Mouse (Mus musculus): ENCODE measurements around the gene Samd4b.

GRCm38 (mm10) chr7:28570982-28571682 is 26.8 kb downstream of the Samd4b start:
- TF ChIP-seq GATA1 (IDR thresholded peaks at IDR 0.05; ENCODE audit: low read length) (no peak), TAL1 (IDR thresholded peaks at IDR 0.05; ENCODE audit: low read length) (no peak)
